Mouse (Mus musculus): ENCODE data around the gene Lrrc29. TPM values are rescaled to one million over a fixed set of nuclear protein-coding genes. Genes with fewer than 3 reads are reported as not detected.

Gene Lrrc29
- total RNA-seq, 2 experiments from 2014 or later, result 5.1 to 5.2 TPM

GRCm38 (mm10) chr8:105275387-105275786 is 50.7 kb downstream of the Lrrc29 start:
- intact Hi-C loops (cut with DNase I), result no loop called here
- no peak for DNase-seq (ENCODE audit: low spot score in 2 of 2)

- DNase-seq (ENCODE audit: low spot score in 2 of 2), result no peak
- intact Hi-C loops (cut with DNase I), result no loop called here
These were observed 55.2 kb downstream of the Lrrc29 start for GRCm38 (mm10) chr8:105270916-105271186.

GRCm38 (mm10) chr8:105270101-105270915 is 55.8 kb downstream of the Lrrc29 start:
- no peak for DNase-seq (ENCODE audit: low spot score in 2 of 2)
- intact Hi-C loops (cut with DNase I), result no loop called here

- peak; percentile 47 to 55 for DNase-seq (ENCODE audit: low spot score in 2 of 2)
- intact Hi-C loops (cut with DNase I), result no loop called here
These were observed 56.6 kb downstream of the Lrrc29 start, which contains the start of gene Hsf4 for GRCm38 (mm10) chr8:105269461-105269947. Hsf4 (plus strand) TSS chr8:105269801.

GRCm38 (mm10) chr8:105269075-105269458 is 57.0 kb downstream of the Lrrc29 start:
- intact Hi-C loops (cut with DNase I), result no loop called here
- DNase-seq (ENCODE audit: low spot score in 2 of 2), result no peak

- intact Hi-C loops (cut with DNase I), result loop anchor here (1.0 kb wide), 1 partner anchor 21 kb away; the partner anchor contains the start of gene 4931428F04Rik
- peak; percentile 86 to 93 for DNase-seq (ENCODE audit: low spot score in 2 of 2)
These were observed 57.6 kb downstream of the Lrrc29 start for GRCm38 (mm10) chr8:105268342-105269074.

- intact Hi-C loops (cut with DNase I), result no loop called here
- DNase-seq (ENCODE audit: low spot score in 2 of 2), result no peak
These were observed 59.3 kb downstream of the Lrrc29 start for GRCm38 (mm10) chr8:105266775-105267174.

GRCm38 (mm10) chr8:105265128-105265527 is 61.0 kb downstream of the Lrrc29 start:
- intact Hi-C loops (cut with DNase I), result no loop called here

GRCm38 (mm10) chr8:105264024-105264982 is 61.8 kb downstream of the Lrrc29 start, which contains the start of the genes Tradd and Fbxl8:
Tradd (minus strand) TSS chr8:105264609.
Fbxl8 (plus strand) TSS chr8:105264648.
- no peak for DNase-seq (ENCODE audit: low spot score in 2 of 2)
- intact Hi-C loops (cut with DNase I), result no loop called here

More at GRCm38 (mm10) chr8:105265128-105265527, 61.0 kb downstream of the Lrrc29 start:
- no peak for DNase-seq (ENCODE audit: low spot score in 2 of 2)

- DNase-seq (ENCODE audit: low spot score in 2 of 2), result no peak
- intact Hi-C loops (cut with DNase I), result no loop called here
These were observed 62.7 kb downstream of the Lrrc29 start for GRCm38 (mm10) chr8:105263244-105263912.

Small RNA genes within 50 kb of the gene (microRNA-seq; reads per million reads assigned to microRNA genes)
- gene Gm27320 (0 reads per million in 2 experiments), gene Mir328 (10,029 to 10,698 reads per million in 2 experiments)

Other genes with a start within 250 kb of the Lrrc29 start
- gene Ces3b, start 242.5 kb downstream of the Lrrc29 start, total RNA-seq (2021), result not detected
- gene Ces4a, start 194.5 kb downstream of the Lrrc29 start, total RNA-seq (2021), result not detected
- 10 to 100 TPM; 20.3 to 22.1 TPM for gene Cbfb, start 155.6 kb downstream of the Lrrc29 start, total RNA-seq (2021)
- gene D230025D16Rik, start 101.1 kb downstream of the Lrrc29 start, total RNA-seq (2021), result 10 to 100 TPM; 37.6 to 38.1 TPM
- 1 to 10 TPM; 2.1 to 2.4 TPM for gene B3gnt9, start 71.1 kb downstream of the Lrrc29 start, total RNA-seq (2021)
- gene Tradd, start 61.7 kb downstream of the Lrrc29 start, total RNA-seq (2021), result 1 to 10 TPM; 5.5 to 5.7 TPM
- gene Fbxl8, start 61.6 kb downstream of the Lrrc29 start, total RNA-seq (2021), result under 1 TPM; 0.57 to 0.85 TPM
- gene Hsf4, start 56.5 kb downstream of the Lrrc29 start, total RNA-seq (2021), result 1 to 10 TPM; 6.9 to 7.9 TPM
- 1 to 10 TPM; 7.7 TPM for gene Nol3, start 50.1 kb downstream of the Lrrc29 start, total RNA-seq (2021)
- gene 4931428F04Rik, start 36.4 kb downstream of the Lrrc29 start, total RNA-seq (2021), result 10 to 100 TPM; 25.4 to 29.1 TPM
- 1 to 10 TPM; 1.4 to 1.8 TPM for gene Exoc3l, start 30.2 kb downstream of the Lrrc29 start, total RNA-seq (2021)
- 10 to 100 TPM; 32.9 to 35.1 TPM for gene E2f4, start 28.6 kb downstream of the Lrrc29 start, total RNA-seq (2021)
- 1 to 10 TPM in 1 of 2 experiments, under 1 TPM in 1; 0.62 to 1.8 TPM for gene Elmo3, start 20.7 kb downstream of the Lrrc29 start, total RNA-seq (2021)
- 10 to 100 TPM; 39.8 to 41.7 TPM for gene Tmem208, start 76 bp upstream of the Lrrc29 start, total RNA-seq (2021)
- gene Fhod1, start 21.7 kb upstream of the Lrrc29 start, total RNA-seq (2021), result 1 to 10 TPM; 2.5 to 3.2 TPM
- 10 to 100 TPM; 39.1 to 42.6 TPM for gene Slc9a5, start 22.6 kb upstream of the Lrrc29 start, total RNA-seq (2021)
- 1 to 10 TPM; 3.1 to 4.6 TPM for gene Plekhg4, start 47.0 kb upstream of the Lrrc29 start, total RNA-seq (2021)
- not detected for gene Kctd19, start 87.2 kb upstream of the Lrrc29 start, total RNA-seq (2021)
- gene Lrrc36, start 87.3 kb upstream of the Lrrc29 start, total RNA-seq (2021), result under 1 TPM; 0.28 to 0.41 TPM
- 10 to 100 TPM; 30.1 to 37.5 TPM for gene Tppp3, start 145.2 kb upstream of the Lrrc29 start, total RNA-seq (2021)
- 10 to 100 TPM; 34.9 to 35.6 TPM for gene Zdhhc1, start 170.6 kb upstream of the Lrrc29 start, total RNA-seq (2021)
- gene Hsd11b2, start 192.5 kb upstream of the Lrrc29 start, total RNA-seq (2021), result not detected
- gene Atp6v0d1, start 239.8 kb upstream of the Lrrc29 start, total RNA-seq (2021), result 100 to 1,000 TPM; 317 to 340 TPM

All from left cerebral cortex, postnatal 25 days (tissue).